Mouse (Mus musculus): ENCODE measurements around the gene Nuak1. TPM values are rescaled to one million over a fixed set of nuclear protein-coding genes. Genes with fewer than 3 reads are reported as not detected.

Gene Nuak1
- polyA plus RNA-seq, 1 experiment = 5.7 TPM

GRCm38 (mm10) chr10:84395259-84395658 lies 45.1 kb downstream of the Nuak1 start:
- Histone ChIP-seq H3K27me3 (ENCODE audit: control insufficient read depth, insufficient read depth, low read length) (no peaks in the 10 kb centered on the region), H3K36me3 (ENCODE audit: control insufficient read depth, insufficient read depth, low read length) (no peaks in the 10 kb centered on the region), H3K27ac (ENCODE audit: control insufficient read depth, insufficient read depth, low read length) (no peak overlapping the region), H3K4me1 (replicated peaks; ENCODE audit: control insufficient read depth, insufficient read depth, low read length) (no peaks in the 10 kb centered on the region), H3K4me3 (ENCODE audit: control insufficient read depth, insufficient read depth, low read length) (no peak overlapping the region)
- 77% methylated on average over 5 of the region's 5 CpGs for WGBS
- no peak for TF ChIP-seq CTCF (IDR thresholded peaks at IDR 0.05; ENCODE audit: borderline replicate concordance, control insufficient read depth, extremely low read depth, insufficient read depth, low read length, poor library complexity)
- TF ChIP-seq POLR2A (IDR thresholded peaks at IDR 0.05; ENCODE audit: control insufficient read depth, extremely low read depth, insufficient read depth, low read length, poor library complexity) = no peak
- no peak for DNase-seq

- Histone ChIP-seq H3K27me3 (ENCODE audit: control insufficient read depth, insufficient read depth, low read length) (no peaks in the 10 kb centered on the region), H3K27ac (ENCODE audit: control insufficient read depth, insufficient read depth, low read length) (no peak overlapping the region), H3K4me3 (ENCODE audit: control insufficient read depth, insufficient read depth, low read length) (no peak overlapping the region), H3K36me3 (ENCODE audit: control insufficient read depth, insufficient read depth, low read length) (no peaks in the 10 kb centered on the region), H3K4me1 (replicated peaks; ENCODE audit: control insufficient read depth, insufficient read depth, low read length) (no peaks in the 10 kb centered on the region)
- 96% methylated on average over 12 of the region's 12 CpGs for WGBS
- DNase-seq = no peak
- no peak for TF ChIP-seq CTCF (IDR thresholded peaks at IDR 0.05; ENCODE audit: borderline replicate concordance, control insufficient read depth, extremely low read depth, insufficient read depth, low read length, poor library complexity)
These were observed 46.5 kb downstream of the Nuak1 start for GRCm38 (mm10) chr10:84393881-84394280.

GRCm38 (mm10) chr10:84393405-84393804 lies 47.0 kb downstream of the Nuak1 start:
- no peak overlapping the region for H3K4me3 ChIP-seq (ENCODE audit: control insufficient read depth, insufficient read depth, low read length)
- no peak overlapping the region for H3K27ac ChIP-seq (ENCODE audit: control insufficient read depth, insufficient read depth, low read length)
- 86% methylated on average over 9 of the region's 9 CpGs for WGBS
- no peak for TF ChIP-seq POLR2A (IDR thresholded peaks at IDR 0.05; ENCODE audit: control insufficient read depth, extremely low read depth, insufficient read depth, low read length, poor library complexity)
- TF ChIP-seq CTCF (IDR thresholded peaks at IDR 0.05; ENCODE audit: borderline replicate concordance, control insufficient read depth, extremely low read depth, insufficient read depth, low read length, poor library complexity) = no peak
- no peak for DNase-seq
- no peaks in the 10 kb centered on the region for H3K36me3 ChIP-seq (ENCODE audit: control insufficient read depth, insufficient read depth, low read length)
- no peaks in the 10 kb centered on the region for H3K4me1 ChIP-seq (replicated peaks; ENCODE audit: control insufficient read depth, insufficient read depth, low read length)
- H3K27me3 ChIP-seq (ENCODE audit: control insufficient read depth, insufficient read depth, low read length) = no peaks in the 10 kb centered on the region

GRCm38 (mm10) chr10:84392723-84393081 lies 47.7 kb downstream of the Nuak1 start:
- TF ChIP-seq POLR2A (IDR thresholded peaks at IDR 0.05; ENCODE audit: control insufficient read depth, extremely low read depth, insufficient read depth, low read length, poor library complexity) (no peak), CTCF (IDR thresholded peaks at IDR 0.05; ENCODE audit: borderline replicate concordance, control insufficient read depth, extremely low read depth, insufficient read depth, low read length, poor library complexity) (no peak)
- 100% methylated on average over 3 of the region's 3 CpGs for WGBS
- no peak overlapping the region for H3K4me3 ChIP-seq (ENCODE audit: control insufficient read depth, insufficient read depth, low read length)
- no peak for DNase-seq
- H3K36me3 ChIP-seq (ENCODE audit: control insufficient read depth, insufficient read depth, low read length) = no peaks in the 10 kb centered on the region
- H3K27ac ChIP-seq (ENCODE audit: control insufficient read depth, insufficient read depth, low read length) = no peak overlapping the region
- no peaks in the 10 kb centered on the region for H3K4me1 ChIP-seq (replicated peaks; ENCODE audit: control insufficient read depth, insufficient read depth, low read length)
- H3K27me3 ChIP-seq (ENCODE audit: control insufficient read depth, insufficient read depth, low read length) = no peaks in the 10 kb centered on the region

- Histone ChIP-seq H3K4me1 (replicated peaks; ENCODE audit: control insufficient read depth, insufficient read depth, low read length) (no peaks in the 10 kb centered on the region), H3K4me3 (ENCODE audit: control insufficient read depth, insufficient read depth, low read length) (no peak overlapping the region), H3K27me3 (ENCODE audit: control insufficient read depth, insufficient read depth, low read length) (no peaks in the 10 kb centered on the region), H3K36me3 (ENCODE audit: control insufficient read depth, insufficient read depth, low read length) (no peaks in the 10 kb centered on the region), H3K27ac (ENCODE audit: control insufficient read depth, insufficient read depth, low read length) (no peak overlapping the region)
- WGBS = 58% methylated on average over 14 of the region's 14 CpGs
- TF ChIP-seq CTCF (IDR thresholded peaks at IDR 0.05; ENCODE audit: borderline replicate concordance, control insufficient read depth, extremely low read depth, insufficient read depth, low read length, poor library complexity) (no peak), POLR2A (IDR thresholded peaks at IDR 0.05; ENCODE audit: control insufficient read depth, extremely low read depth, insufficient read depth, low read length, poor library complexity) (no peak)
- peak; percentile 18 for DNase-seq
These were observed 48.2 kb downstream of the Nuak1 start for GRCm38 (mm10) chr10:84392027-84392722.

- no peak for DNase-seq
- Histone ChIP-seq H3K4me3 (ENCODE audit: control insufficient read depth, insufficient read depth, low read length) (no peak overlapping the region), H3K36me3 (ENCODE audit: control insufficient read depth, insufficient read depth, low read length) (no peaks in the 10 kb centered on the region), H3K27me3 (ENCODE audit: control insufficient read depth, insufficient read depth, low read length) (no peaks in the 10 kb centered on the region), H3K27ac (ENCODE audit: control insufficient read depth, insufficient read depth, low read length) (no peak overlapping the region; the same call in 1 of the 2 replicates), H3K4me1 (replicated peaks; ENCODE audit: control insufficient read depth, insufficient read depth, low read length) (no peaks in the 10 kb centered on the region)
- WGBS = 92% methylated on average over 5 of the region's 5 CpGs
- no peak for TF ChIP-seq CTCF (IDR thresholded peaks at IDR 0.05; ENCODE audit: borderline replicate concordance, control insufficient read depth, extremely low read depth, insufficient read depth, low read length, poor library complexity)
- no peak for TF ChIP-seq POLR2A (IDR thresholded peaks at IDR 0.05; ENCODE audit: control insufficient read depth, extremely low read depth, insufficient read depth, low read length, poor library complexity)
These were observed 50.7 kb downstream of the Nuak1 start for GRCm38 (mm10) chr10:84389707-84390106.

All from thymus, adult 2 months (tissue).